Mouse (Mus musculus) limb, embryonic 14.5 days (tissue): ENCODE results near the gene Pank1. TPM values are rescaled to one million over a fixed set of nuclear protein-coding genes. Genes with fewer than 3 reads are reported as not detected.

ENCODE experiments used
- ATAC-seq: fragments of 200-750 bp; cut with Nextera tagmentation; 2 replicates; pipeline ENCODE4 v1.8.0; 2017; ENCODE audit warnings: low read depth, moderate number of reproducible peaks, moderate TSS enrichment; ENCODE audit not compliant: low FRiP score
- DNase-seq: peaks from one replicate; pipeline ENCODE4 v3.0.0-alpha.2; 2015; ENCODE audit warnings: low spot score
- H3K27ac ChIP-seq: fragments of 300-500 bp; sonication (generic); replicated peaks from 2 replicates; pipeline ENCODE4 v1.5.1; 2014; ENCODE audit warnings: low read depth, mild to moderate bottlenecking, low read length, moderate library complexity, mixed read lengths
- H3K27me3 ChIP-seq: fragments of 300-500 bp; sonication (generic); 2 replicates; pipeline ENCODE4 v1.6.1; 2014; ENCODE audit warnings: low read length, mixed read lengths; ENCODE audit not compliant: control insufficient read depth, insufficient read depth
- H3K36me3 ChIP-seq: fragments of 300-500 bp; sonication (generic); 2 replicates; pipeline ENCODE4 v1.6.1; 2014; ENCODE audit warnings: mild to moderate bottlenecking, low read length, moderate library complexity, mixed read lengths; ENCODE audit not compliant: control insufficient read depth, insufficient read depth
- H3K4me1 ChIP-seq: fragments of 300-500 bp; sonication (generic); 2 replicates; pipeline ENCODE4 v1.6.1; 2014; ENCODE audit warnings: antibody characterized with exemption, low read length, mixed read lengths; ENCODE audit not compliant: control insufficient read depth, insufficient read depth
- H3K4me2 ChIP-seq: fragments of 300-500 bp; sonication (generic); replicated peaks from 2 replicates; pipeline ENCODE4 v1.6.1; 2014; ENCODE audit warnings: low read depth, mild to moderate bottlenecking, low read length, moderate library complexity; ENCODE audit not compliant: severe bottlenecking
- H3K4me3 ChIP-seq: fragments of 300-500 bp; sonication (generic); replicated peaks from 2 replicates; pipeline ENCODE4 v1.5.1; 2014; ENCODE audit warnings: low read length
- H3K9ac ChIP-seq: fragments of 300-500 bp; sonication (generic); 2 replicates; pipeline ENCODE4 v1.6.1; 2014; ENCODE audit warnings: mild to moderate bottlenecking, low read depth, low read length, moderate library complexity; ENCODE audit not compliant: severe bottlenecking
- H3K9me3 ChIP-seq: fragments of 300-500 bp; sonication (generic); 2 replicates; pipeline ENCODE4 v1.6.1; 2016; ENCODE audit warnings: low read length; ENCODE audit not compliant: control insufficient read depth
- POLR2A ChIP-seq: fragments of 200-500 bp; IDR thresholded peaks from 2 replicates; pipeline ENCODE4 v1.8.0; 2012; ENCODE audit warnings: inconsistent platforms, mild to moderate bottlenecking, moderate library complexity, borderline replicate concordance; ENCODE audit not compliant: insufficient read depth, insufficient read length; ENCODE audit errors: extremely low read depth
- WGBS: fragments of 180-500 bp; shearing (Covaris S2); extraction: QIAGEN DNeasy Blood & Tissue Kit; methylation state at CpG from one replicate; pipeline ENCODE4 v1.1.7; 2014; 5-methylcytosine and 5-hydroxymethylcytosine counted together
- polyA plus RNA-seq, 2 experiments: library from polyadenylated mRNA; depleted of rRNA in 1 of 2; stranded (reverse) in 1 of 2; unstranded in 1 of 2; fragments of >200 nt; fragmentation: Nextera tagmentation in 1 of 2; extraction: Ambion mirVana in 1 of 2; gene quantifications; 2 replicates each; pipeline versions ENCODE4 v1.2.1 to v1.2.3; 2012 to 2014

The Pank1 gene
- polyA plus RNA-seq, 2 experiments: 4.3 to 8.0 TPM

DNA sequence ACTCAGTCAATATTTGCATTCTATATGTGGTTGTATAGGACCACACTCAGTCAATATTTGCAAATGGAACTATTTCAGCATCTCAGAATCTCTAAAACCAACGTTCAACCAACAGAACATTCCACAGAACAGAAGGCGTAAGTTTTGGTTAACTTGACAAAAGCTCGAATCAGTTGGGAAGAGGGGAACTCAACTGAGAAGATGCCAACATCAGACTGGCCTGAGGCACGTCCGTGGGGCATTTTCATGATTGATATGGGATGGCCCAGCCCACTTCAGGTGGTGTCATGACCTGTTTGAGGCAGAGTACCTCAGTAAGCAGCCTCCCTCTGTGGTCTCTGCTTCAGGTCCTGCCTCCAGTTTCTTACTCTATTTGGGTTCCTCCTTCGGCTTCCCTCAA is 65.3 kb downstream of the Pank1 start:
- Histone ChIP-seq H3K4me1 (no peaks in the 10 kb centered on the region), H3K4me3 (no peak overlapping the region), H3K36me3 (no peaks in the 10 kb centered on the region), H3K27ac (no peak overlapping the region), H3K9ac (no peak overlapping the region), H3K4me2 (no peak overlapping the region), H3K27me3 (no peaks in the 10 kb centered on the region), H3K9me3 (no peaks in the 10 kb centered on the region)
- 89% methylated on average over 6 of the region's 6 CpGs for WGBS
- no peak for TF ChIP-seq POLR2A
- DNase-seq (no peak), ATAC-seq (no peak)

DNA sequence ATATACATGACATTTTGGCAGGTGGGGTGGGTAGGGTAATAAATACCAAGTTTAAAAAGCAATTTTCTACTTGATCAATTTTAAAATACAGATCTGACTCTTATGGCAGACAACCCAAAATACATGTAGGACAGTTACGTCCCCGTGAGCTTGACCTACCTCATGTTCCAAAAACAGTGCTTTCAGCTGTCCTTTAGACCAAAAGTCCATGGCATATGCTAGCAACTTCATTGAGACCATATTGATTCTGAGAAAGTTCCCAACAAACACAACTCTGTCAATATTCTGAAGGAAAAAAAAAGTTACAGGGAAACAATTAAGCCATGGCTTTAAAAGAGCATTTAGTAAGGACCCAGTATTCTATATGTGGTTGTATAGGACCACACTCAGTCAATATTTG is 65.7 kb downstream of the Pank1 start:
- Histone ChIP-seq H3K36me3 (no peaks in the 10 kb centered on the region), H3K27me3 (no peaks in the 10 kb centered on the region), H3K4me3 (no peak overlapping the region), H3K4me2 (no peak overlapping the region), H3K4me1 (no peaks in the 10 kb centered on the region), H3K27ac (no peak overlapping the region), H3K9ac (no peak overlapping the region), H3K9me3 (no peaks in the 10 kb centered on the region)
- ATAC-seq (no peak), DNase-seq (no peak)
- WGBS: 100% methylated on average over 2 of the region's 2 CpGs
- TF ChIP-seq POLR2A: no peak

DNA sequence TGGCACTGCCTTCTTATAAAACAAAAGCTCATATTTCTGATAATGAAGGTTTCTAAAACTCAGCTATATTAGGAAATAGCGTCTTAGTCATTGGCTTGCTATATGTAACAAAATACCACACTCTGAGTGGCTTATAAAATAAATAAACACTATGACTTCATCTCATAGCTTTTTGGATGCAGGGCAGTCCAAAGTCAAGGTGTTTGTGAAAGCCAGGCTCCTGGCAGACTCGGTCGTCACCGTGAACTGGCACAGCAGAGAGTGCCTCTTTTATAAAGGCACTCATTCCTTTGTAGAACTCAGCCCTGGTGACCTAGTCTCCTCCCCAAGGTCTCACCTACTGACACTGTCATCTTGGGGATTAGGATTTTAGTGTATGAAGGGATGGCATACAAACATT is 66.5 kb downstream of the Pank1 start:
- no peak for ATAC-seq
- no peak overlapping the region for H3K4me2 ChIP-seq
- DNase-seq: no peak
- H3K9me3 ChIP-seq: no peaks in the 10 kb centered on the region
- no peak overlapping the region for H3K4me3 ChIP-seq
- H3K36me3 ChIP-seq: no peaks in the 10 kb centered on the region
- TF ChIP-seq POLR2A: no peak
- H3K9ac ChIP-seq: no peak overlapping the region
- H3K27ac ChIP-seq: no peak overlapping the region
- WGBS: 85% methylated on average over 4 of the region's 4 CpGs
- H3K27me3 ChIP-seq: no peaks in the 10 kb centered on the region
- no peaks in the 10 kb centered on the region for H3K4me1 ChIP-seq

DNA sequence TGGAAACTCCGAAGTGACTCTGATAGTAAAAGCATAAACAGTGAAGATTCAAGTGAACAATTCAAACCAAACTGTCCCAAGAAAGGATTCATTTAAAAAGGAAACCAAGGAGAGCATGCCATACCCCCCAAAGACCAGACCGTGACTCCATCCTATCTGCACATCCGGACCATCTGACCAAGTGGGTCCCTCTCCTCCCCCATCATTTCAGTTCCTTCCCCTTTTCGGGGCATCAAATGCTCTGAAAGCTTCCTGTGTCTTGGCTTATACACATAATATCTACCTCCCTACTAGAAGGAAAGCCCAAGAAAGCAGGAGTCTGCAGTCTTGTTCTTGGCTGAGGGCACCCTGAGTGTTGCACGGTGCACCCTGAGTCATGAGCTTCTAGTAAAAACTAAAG is 72.1 kb downstream of the Pank1 start:
- Histone ChIP-seq H3K4me3 (no peak overlapping the region), H3K4me1 (no peaks in the 10 kb centered on the region), H3K9me3 (no peaks in the 10 kb centered on the region), H3K27ac (no peak overlapping the region), H3K27me3 (no peaks in the 10 kb centered on the region), H3K4me2 (no peak overlapping the region), H3K9ac (no peak overlapping the region), H3K36me3 (no peaks in the 10 kb centered on the region)
- WGBS: 94% methylated on average over 5 of the region's 5 CpGs
- DNase-seq: no peak
- no peak for TF ChIP-seq POLR2A
- no peak for ATAC-seq

DNA sequence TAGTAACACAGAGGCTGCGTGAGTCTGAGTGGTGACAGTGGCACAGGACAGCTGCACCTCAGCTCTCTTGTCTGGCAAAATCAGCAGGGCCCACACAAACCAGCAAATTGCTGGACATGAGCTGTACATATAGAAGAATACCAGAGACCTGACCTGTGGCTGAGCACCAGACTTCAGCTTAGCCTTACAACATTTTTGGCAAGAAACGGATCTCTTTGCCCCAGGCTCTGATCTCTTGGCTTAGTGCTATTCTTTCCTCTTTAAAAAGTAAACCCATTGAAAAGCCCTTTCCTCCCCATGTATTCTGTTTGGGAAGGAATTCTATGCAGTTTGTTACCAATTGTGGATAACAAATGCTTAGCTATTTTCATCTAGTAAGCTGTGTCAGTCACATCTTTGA is 74.2 kb downstream of the Pank1 start:
- Histone ChIP-seq H3K36me3 (no peaks in the 10 kb centered on the region), H3K4me1 (no peaks in the 10 kb centered on the region), H3K4me3 (no peak overlapping the region), H3K9ac (no peak overlapping the region), H3K9me3 (no peaks in the 10 kb centered on the region), H3K27me3 (no peaks in the 10 kb centered on the region), H3K27ac (no peak overlapping the region), H3K4me2 (no peak overlapping the region)
- 77% methylated on average over 2 of the region's 2 CpGs for WGBS
- DNase-seq (no peak), ATAC-seq (no peak)
- no peak for TF ChIP-seq POLR2A

DNA sequence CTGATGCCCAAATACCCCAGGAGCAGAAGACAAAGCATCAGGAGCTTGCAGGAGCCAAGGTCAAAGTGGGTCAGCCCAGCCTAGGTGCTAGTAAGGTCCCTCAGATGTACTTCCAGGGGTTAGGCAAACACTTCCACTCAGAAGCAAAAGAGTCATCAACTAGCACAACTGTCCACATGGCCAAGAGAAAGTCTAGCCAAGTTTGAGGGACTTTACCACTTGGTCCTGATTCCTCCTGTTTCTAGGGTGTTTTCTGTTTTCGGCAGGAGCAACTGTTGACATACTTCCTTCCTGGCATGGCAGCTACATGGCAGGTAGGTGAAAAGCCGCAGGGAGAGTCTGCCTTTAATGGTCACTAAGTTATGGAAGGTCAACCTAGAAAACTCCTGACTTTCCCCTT is 74.7 kb downstream of the Pank1 start:
- no peak for DNase-seq
- H3K4me3 ChIP-seq: no peak overlapping the region
- H3K4me2 ChIP-seq: no peak overlapping the region
- WGBS: 88% methylated on average over 2 of the region's 2 CpGs
- ATAC-seq: no peak
- TF ChIP-seq POLR2A: no peak
- H3K9me3 ChIP-seq: no peaks in the 10 kb centered on the region
- no peaks in the 10 kb centered on the region for H3K36me3 ChIP-seq
- H3K27me3 ChIP-seq: no peaks in the 10 kb centered on the region
- no peak overlapping the region for H3K27ac ChIP-seq
- no peaks in the 10 kb centered on the region for H3K4me1 ChIP-seq
- no peak overlapping the region for H3K9ac ChIP-seq
